Mouse (Mus musculus) kidney, embryonic 14.5 days (tissue): ENCODE results near the gene Apobec2. TPM values are rescaled to one million over a fixed set of nuclear protein-coding genes. Genes with fewer than 3 reads are reported as not detected.

Source experiments
- ATAC-seq: fragments of 200-750 bp; cut with Nextera tagmentation; 2 replicates; pipeline ENCODE4 v1.8.0; 2017; ENCODE audit warnings: moderate number of reproducible peaks, mild to moderate bottlenecking, moderate TSS enrichment, moderate library complexity; ENCODE audit not compliant: low FRiP score, low TSS enrichment
- H3K27ac ChIP-seq: fragments of 300-500 bp; sonication (generic); 2 replicates; pipeline ENCODE4 v1.5.1; 2014; ENCODE audit warnings: low read depth, mild to moderate bottlenecking, low read length, moderate library complexity, mixed read lengths
- H3K27me3 ChIP-seq: fragments of 300-500 bp; sonication (generic); 2 replicates; pipeline ENCODE4 v1.6.1; 2014; ENCODE audit warnings: mild to moderate bottlenecking, low read length; ENCODE audit not compliant: control insufficient read depth, insufficient read depth
- H3K36me3 ChIP-seq: fragments of 300-500 bp; sonication (generic); 2 replicates; pipeline ENCODE4 v1.6.1; 2014; ENCODE audit warnings: low read length, mixed read lengths; ENCODE audit not compliant: control insufficient read depth, insufficient read depth
- H3K4me1 ChIP-seq: fragments of 300-500 bp; sonication (generic); 2 replicates; pipeline ENCODE4 v1.6.1; 2014; ENCODE audit warnings: low read length, mixed read lengths; ENCODE audit not compliant: control insufficient read depth, insufficient read depth
- H3K4me2 ChIP-seq: fragments of 300-500 bp; sonication (generic); replicated peaks from 2 replicates; pipeline ENCODE4 v1.6.1; 2014; ENCODE audit warnings: low read depth, mild to moderate bottlenecking, low read length
- H3K4me3 ChIP-seq: fragments of 300-500 bp; sonication (generic); 2 replicates; pipeline ENCODE4 v1.5.1; 2014; ENCODE audit warnings: mild to moderate bottlenecking, low read length
- H3K9ac ChIP-seq: fragments of 300-500 bp; sonication (generic); 2 replicates; pipeline ENCODE4 v1.6.1; 2014; ENCODE audit warnings: low read depth, mild to moderate bottlenecking, low read length, moderate library complexity
- H3K9me3 ChIP-seq: fragments of 300-500 bp; sonication (generic); 2 replicates; pipeline ENCODE4 v1.6.1; 2016; ENCODE audit warnings: low read length; ENCODE audit not compliant: control insufficient read depth
- WGBS: fragments of 180-500 bp; shearing (Covaris S2); extraction: QIAGEN DNeasy Blood & Tissue Kit; methylation state at CpG from one replicate; pipeline ENCODE4 v1.1.7; 2014; 5-methylcytosine and 5-hydroxymethylcytosine counted together
- polyA plus RNA-seq: library from polyadenylated mRNA; unstranded; fragments of >200 nt; fragmentation: Nextera tagmentation; extraction: Ambion mirVana; gene quantifications from 2 replicates; pipeline ENCODE4 v1.2.1, GENCODE M21; 2014

The Apobec2 gene
- polyA plus RNA-seq, 1 experiment from 2014 or later, result 0.69 TPM

DNA sequence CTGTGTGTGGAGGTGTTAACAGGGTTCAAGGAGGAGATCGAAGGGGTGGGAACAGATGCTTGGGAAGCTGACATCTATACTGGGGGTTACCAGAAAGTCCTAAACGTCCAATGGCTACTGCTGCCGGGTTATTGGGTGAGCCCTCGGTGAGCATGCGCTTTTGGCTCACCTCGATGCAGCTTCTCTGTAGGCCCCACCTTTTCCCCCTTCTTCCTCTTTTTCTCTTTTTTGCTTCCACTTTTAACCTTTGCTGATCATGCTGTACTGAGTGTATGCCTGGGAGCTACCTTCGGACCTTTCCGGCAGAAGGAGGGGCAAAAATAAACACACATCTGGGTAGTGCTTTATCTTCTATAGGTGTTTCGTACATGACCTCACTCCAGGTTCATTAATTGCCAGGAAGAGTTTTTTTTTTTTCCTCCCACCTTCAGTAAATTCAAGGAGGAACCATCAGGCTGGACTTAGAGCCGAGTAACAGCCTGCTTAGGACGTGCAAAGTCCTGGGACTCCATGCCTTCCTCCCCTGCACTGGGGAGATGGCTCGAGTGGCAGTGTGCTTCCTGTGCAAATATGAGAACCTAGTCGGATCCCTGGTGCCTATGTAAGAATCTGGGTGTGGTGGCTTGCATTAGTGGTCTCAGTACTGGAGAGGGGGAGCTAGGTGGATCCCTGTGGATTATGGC is 25.4 kb upstream of the Apobec2 start:
- Histone ChIP-seq H3K4me3 (no peak overlapping the region), H3K9ac (no peak overlapping the region), H3K4me2 (no peak overlapping the region), H3K27ac (no peak overlapping the region), H3K9me3 (no peaks in the 10 kb centered on the region), H3K27me3 (no peaks in the 10 kb centered on the region), H3K4me1 (0 out of 2 replicates have a peak, but pooled peaks cover 5% of the 10 kb centered on the region), H3K36me3 (no peaks in the 10 kb centered on the region)
- ATAC-seq, result no peak
- 54% methylated on average over 13 of the region's 13 CpGs for WGBS

DNA sequence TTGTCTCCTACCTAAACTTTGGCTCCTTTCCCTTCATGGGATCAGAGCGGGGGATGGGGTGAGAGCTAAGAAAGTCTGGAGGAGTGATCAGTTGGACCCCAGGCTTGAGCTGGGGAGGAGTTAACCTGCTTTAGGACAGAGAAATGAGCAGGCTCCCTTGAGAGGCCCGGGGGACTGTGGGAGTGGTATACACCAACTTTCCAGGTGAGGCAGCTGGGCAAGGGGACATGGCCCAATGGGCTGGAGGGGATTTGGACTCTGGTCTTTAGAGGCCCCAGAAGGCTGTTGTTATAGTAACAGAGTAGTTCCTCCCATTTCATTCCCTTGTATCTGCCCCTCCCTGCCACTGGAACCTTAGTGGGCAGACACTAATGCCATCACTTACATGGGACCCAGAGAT is 23.2 kb upstream of the Apobec2 start:
- H3K4me1 ChIP-seq, result peaks cover 13% of the 10 kb centered on the region
- H3K9me3 ChIP-seq, result no peaks in the 10 kb centered on the region
- H3K27me3 ChIP-seq, result no peaks in the 10 kb centered on the region
- peak; percentile 21; the same call in 1 of the 2 replicates for ATAC-seq
- no peak overlapping the region for H3K9ac ChIP-seq
- 76% methylated on average over 2 of the region's 2 CpGs for WGBS
- no peaks in the 10 kb centered on the region for H3K36me3 ChIP-seq
- no peak overlapping the region for H3K4me3 ChIP-seq
- H3K4me2 ChIP-seq, result no peak overlapping the region
- H3K27ac ChIP-seq, result peak overlapping the region; percentile 0; the same call in 1 of the 2 replicates

- 56% methylated on average over 11 of the region's 11 CpGs for WGBS
- ATAC-seq, result peak; percentile 25
Observed at GRCm38 (mm10) chr17:48454688-48455087, 22.0 kb upstream of the Apobec2 start, which contains the start of gene Unc5cl. Unc5cl (plus strand) TSS chr17:48454901.

GRCm38 (mm10) chr17:48454190-48454589 is 21.5 kb upstream of the Apobec2 start:
- H3K9me3 ChIP-seq, result no peaks in the 10 kb centered on the region
- H3K4me3 ChIP-seq, result no peak overlapping the region
- no peak overlapping the region for H3K27ac ChIP-seq
- peak overlapping the region; percentile 15; the same call in 1 of the 2 replicates for H3K4me2 ChIP-seq
- no peaks in the 10 kb centered on the region for H3K36me3 ChIP-seq
- peaks cover 13% of the 10 kb centered on the region for H3K4me1 ChIP-seq
- H3K27me3 ChIP-seq, result no peaks in the 10 kb centered on the region
- no peak for ATAC-seq
- WGBS, result 65% methylated on average over 7 of the region's 7 CpGs
- no peak overlapping the region for H3K9ac ChIP-seq

More at GRCm38 (mm10) chr17:48454688-48455087, 22.0 kb upstream of the Apobec2 start, which contains the start of gene Unc5cl:
- Histone ChIP-seq H3K27me3 (no peaks in the 10 kb centered on the region), H3K4me2 (peak within 1 kb of the TSS; percentile 15; the same call in 1 of the 2 replicates), H3K27ac (peak within 1 kb of the TSS; percentile 0; the same call in 1 of the 2 replicates), H3K4me1 (peaks cover 13% of the 10 kb centered on the region), H3K36me3 (no peaks in the 10 kb centered on the region), H3K9me3 (no peaks in the 10 kb centered on the region), H3K4me3 (no peak within 1 kb of the TSS), H3K9ac (no peak within 1 kb of the TSS)

DNA sequence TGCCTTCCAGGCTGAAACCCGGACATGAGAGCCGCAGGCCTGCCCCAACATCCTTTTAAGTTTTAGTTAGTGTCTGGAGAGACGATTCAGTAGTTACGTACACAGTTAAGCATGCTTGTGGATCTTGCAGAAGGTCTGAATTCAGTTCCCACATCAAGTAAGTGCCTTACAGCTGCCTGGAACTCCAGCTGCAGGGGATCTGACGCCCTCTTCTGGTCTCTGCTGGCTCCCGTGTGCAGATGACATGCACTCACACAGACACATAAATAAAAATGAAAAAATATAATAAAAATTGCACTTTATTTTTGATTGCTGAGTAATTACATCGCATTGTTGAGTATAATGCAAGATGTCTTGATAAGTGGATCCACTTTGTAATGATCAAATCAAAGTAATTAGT is 20.8 kb upstream of the Apobec2 start:
- no peaks in the 10 kb centered on the region for H3K36me3 ChIP-seq
- H3K4me1 ChIP-seq, result peaks cover 13% of the 10 kb centered on the region
- WGBS, result 78% methylated on average over 7 of the region's 7 CpGs
- no peak overlapping the region for H3K27ac ChIP-seq
- H3K27me3 ChIP-seq, result no peaks in the 10 kb centered on the region
- H3K9me3 ChIP-seq, result no peaks in the 10 kb centered on the region
- H3K4me3 ChIP-seq, result no peak overlapping the region
- H3K9ac ChIP-seq, result no peak overlapping the region
- ATAC-seq, result no peak
- no peak overlapping the region for H3K4me2 ChIP-seq

DNA sequence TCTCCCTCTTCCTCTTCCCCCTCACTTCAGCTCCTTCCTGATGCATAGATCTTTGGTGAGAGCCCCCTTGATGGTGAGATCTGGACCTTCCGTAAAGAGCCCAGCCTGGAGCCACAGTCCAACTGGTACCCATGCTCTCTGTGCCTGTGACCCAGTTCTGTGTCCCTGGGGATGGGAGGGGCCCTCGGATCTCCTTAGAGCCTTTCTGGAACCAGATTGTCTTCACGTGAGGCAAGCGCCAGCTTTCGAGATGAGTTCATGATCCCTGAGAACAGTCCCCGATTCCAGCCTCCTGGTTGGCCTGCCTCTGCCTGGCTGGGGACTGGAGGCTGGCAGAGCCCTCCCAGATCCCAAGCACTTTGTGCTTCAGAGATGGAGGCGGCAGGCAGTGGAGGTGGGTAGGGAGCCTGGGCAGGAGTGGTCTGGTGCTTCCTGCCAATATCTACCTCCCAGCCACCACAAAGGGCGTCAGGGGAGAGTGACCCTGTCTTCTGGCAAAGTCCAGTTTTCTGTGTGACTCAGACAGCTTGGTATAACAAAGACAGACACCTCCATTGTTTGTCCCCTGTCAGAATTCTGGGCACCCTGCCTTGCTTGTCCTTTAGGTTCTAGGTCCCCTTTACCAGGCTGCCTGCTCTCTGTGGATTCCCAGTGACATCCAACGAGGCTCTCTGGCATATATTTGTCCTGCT is 19.2 kb upstream of the Apobec2 start:
- 65% methylated on average over 9 of the region's 9 CpGs for WGBS
- H3K4me3 ChIP-seq, result no peak overlapping the region
- peaks cover 13% of the 10 kb centered on the region for H3K4me1 ChIP-seq
- no peaks in the 10 kb centered on the region for H3K27me3 ChIP-seq
- no peaks in the 10 kb centered on the region for H3K36me3 ChIP-seq
- no peak overlapping the region for H3K4me2 ChIP-seq
- no peak for ATAC-seq
- 0 out of 2 replicates have a peak overlapping the region, but pooled peaks have one; percentile 4 for H3K27ac ChIP-seq
- H3K9me3 ChIP-seq, result no peaks in the 10 kb centered on the region
- H3K9ac ChIP-seq, result no peak overlapping the region

GRCm38 (mm10) chr17:48451353-48451675 is 18.6 kb upstream of the Apobec2 start, which contains the start of gene Tspo2:
Tspo2 (minus strand) TSS chr17:48451522.
- Histone ChIP-seq H3K36me3 (no peaks in the 10 kb centered on the region), H3K4me1 (peaks cover 13% of the 10 kb centered on the region), H3K27me3 (no peaks in the 10 kb centered on the region), H3K4me2 (no peak within 1 kb of the TSS), H3K4me3 (no peak within 1 kb of the TSS), H3K9ac (no peak within 1 kb of the TSS), H3K9me3 (no peaks in the 10 kb centered on the region), H3K27ac (0 out of 2 replicates have a peak within 1 kb of the TSS, but pooled peaks have one; percentile 4)
- WGBS, result 54% methylated on average over 7 of the region's 7 CpGs
- ATAC-seq, result peak; percentile 20; the same call in 1 of the 2 replicates

DNA sequence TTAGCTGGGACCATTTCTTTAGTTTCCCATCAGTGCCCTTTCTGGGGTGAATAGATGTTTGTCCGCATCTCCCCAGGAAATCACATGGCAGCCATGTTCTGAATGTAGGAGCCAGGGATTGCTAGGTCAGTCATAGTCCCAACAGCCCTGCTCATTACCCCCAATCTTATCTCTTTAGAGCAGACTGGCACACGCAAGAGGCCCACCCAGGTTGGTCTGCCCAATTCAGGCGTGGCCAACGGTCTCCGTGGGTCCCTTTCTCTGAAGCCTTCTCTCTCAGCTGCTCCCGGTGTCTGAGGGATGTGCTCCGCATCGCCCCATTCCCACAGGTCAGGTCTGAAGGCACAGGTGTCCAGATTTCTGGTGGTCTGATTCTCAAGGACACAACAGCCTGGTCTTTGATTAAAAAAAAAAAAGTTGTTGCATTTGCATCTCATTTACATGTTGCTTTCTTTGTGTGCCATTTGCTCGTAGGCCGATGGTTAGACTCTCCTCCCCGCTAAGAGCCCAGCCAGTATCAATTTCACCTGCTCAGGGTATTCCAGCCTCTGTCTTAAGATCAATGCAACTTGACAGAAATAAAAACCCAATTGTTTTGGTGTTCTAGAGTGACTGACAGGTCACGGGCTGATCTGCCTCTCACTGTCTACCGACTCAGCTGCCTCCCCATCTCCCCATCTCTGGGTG is 18.1 kb upstream of the Apobec2 start:
- Histone ChIP-seq H3K9ac (no peak overlapping the region), H3K27me3 (no peaks in the 10 kb centered on the region), H3K27ac (no peak overlapping the region), H3K4me2 (no peak overlapping the region), H3K36me3 (no peaks in the 10 kb centered on the region), H3K9me3 (no peaks in the 10 kb centered on the region), H3K4me3 (no peak overlapping the region), H3K4me1 (peaks cover 10% of the 10 kb centered on the region)
- no peak for ATAC-seq
- WGBS, result 80% methylated on average over 13 of the region's 13 CpGs
